Mouse (Mus musculus) myocyte (in vitro differentiated cells): ENCODE measurements around the gene Zmynd8. TPM values are rescaled to one million over a fixed set of nuclear protein-coding genes. Genes with fewer than 3 reads are reported as not detected.

ENCODE experiments used
- H3K27me3 ChIP-seq: one replicate; pipeline ENCODE4 v1.6.1; 2011; ENCODE audit not compliant: control insufficient read depth, insufficient read depth, insufficient read length
- H3K36me3 ChIP-seq: one replicate; pipeline ENCODE4 v1.6.1; 2011; ENCODE audit not compliant: control insufficient read depth, insufficient read depth
- H3K4me2 ChIP-seq: one replicate; pipeline ENCODE4 v1.6.1; 2011; ENCODE audit warnings: low read depth, control low read depth
- H3K4me3 ChIP-seq: one replicate; pipeline ENCODE4 v1.5.1; 2011; ENCODE audit warnings: mild to moderate bottlenecking, control low read depth, moderate library complexity
- H3K79me2 ChIP-seq: one replicate; pipeline ENCODE4 v1.6.1; 2011; ENCODE audit not compliant: control insufficient read depth, insufficient read depth
- H3ac ChIP-seq: one replicate; pipeline ENCODE4 v1.6.1; 2011; ENCODE audit not compliant: control insufficient read depth, insufficient read length
- CEBPB ChIP-seq: IDR thresholded peaks from 2 replicates; pipeline ENCODE4 v1.6.1; 2011; ENCODE audit warnings: mild to moderate bottlenecking, moderate library complexity; ENCODE audit not compliant: poor library complexity, insufficient read depth, severe bottlenecking
- E2F4 ChIP-seq: IDR thresholded peaks from one replicate; pipeline ENCODE4 v1.6.1; 2011; ENCODE audit warnings: mild to moderate bottlenecking, control low read depth, moderate library complexity; ENCODE audit not compliant: insufficient read depth
- MAX ChIP-seq: IDR thresholded peaks from one replicate; pipeline ENCODE4 v1.6.1; 2011; ENCODE audit warnings: low read depth, mild to moderate bottlenecking, control low read depth
- MYOD1 ChIP-seq, 3 experiments: IDR thresholded peaks; one replicate each; pipeline ENCODE4 v1.6.1; 2011; ENCODE audit warnings: control low read depth in 2 of 3, low read depth in 2 of 3, mild to moderate bottlenecking in 2 of 3, moderate library complexity in 1 of 3; ENCODE audit not compliant: insufficient read length in 2 of 3, control insufficient read depth in 1 of 3
- MYOG ChIP-seq, 3 experiments: IDR thresholded peaks; one replicate each; pipeline ENCODE4 v1.6.1; 2011; ENCODE audit warnings: control low read depth in 2 of 3, low read depth in 2 of 3, mild to moderate bottlenecking in 2 of 3; ENCODE audit not compliant: insufficient read length in 2 of 3, control insufficient read depth in 1 of 3, insufficient read depth in 1 of 3
- POLR2A ChIP-seq: IDR thresholded peaks from one replicate; pipeline ENCODE4 v1.6.1; 2011; ENCODE audit warnings: low read depth, mild to moderate bottlenecking, control low read depth, moderate library complexity; ENCODE audit not compliant: insufficient read length
- POLR2AphosphoS2 ChIP-seq: IDR thresholded peaks from one replicate; pipeline ENCODE4 v1.6.1; 2011; ENCODE audit warnings: low read depth, control low read depth; ENCODE audit not compliant: insufficient read length
- REST ChIP-seq: IDR thresholded peaks from one replicate; pipeline ENCODE4 v1.6.1; 2011; ENCODE audit warnings: mild to moderate bottlenecking, control low read depth, moderate library complexity; ENCODE audit not compliant: insufficient read depth, insufficient read length
- SRF ChIP-seq: IDR thresholded peaks from one replicate; pipeline ENCODE4 v1.6.1; 2011; ENCODE audit warnings: low read depth; ENCODE audit not compliant: control insufficient read depth, insufficient read length
- TCF12 ChIP-seq: IDR thresholded peaks from one replicate; pipeline ENCODE4 v1.6.1; 2011; ENCODE audit warnings: mild to moderate bottlenecking, control low read depth; ENCODE audit not compliant: poor library complexity, insufficient read depth, severe bottlenecking
- TCF3 ChIP-seq: IDR thresholded peaks from one replicate; pipeline ENCODE4 v1.6.1; 2011; ENCODE audit warnings: low read depth, control low read depth; ENCODE audit not compliant: insufficient read length
- USF1 ChIP-seq: IDR thresholded peaks from one replicate; pipeline ENCODE4 v1.6.1; 2011; ENCODE audit warnings: low read depth, mild to moderate bottlenecking, control low read depth, moderate library complexity
- polyA plus RNA-seq: library from polyadenylated mRNA; unstranded; fragments of >200 nt; fragmentation: generic; extraction: Trizol; gene quantifications from one replicate; pipeline ENCODE4 v1.2.1, GENCODE M21; 2012; ENCODE audit warnings: missing spikeins

Gene Zmynd8
- polyA plus RNA-seq, 1 experiment: 20.9 TPM

- no peak overlapping the region for H3K4me3 ChIP-seq
- no peak for TF ChIP-seq MYOD1 (IDR thresholded peaks at IDR 0.05; ENCODE audit: control insufficient read depth in 1 of 3, insufficient read length in 2 of 3, low read depth in 2 of 3)
These were observed 66.1 kb downstream of the Zmynd8 start for GRCm38 (mm10) chr2:165832720-165833119.

GRCm38 (mm10) chr2:165832295-165832694, 66.5 kb downstream of the Zmynd8 start:
- Histone ChIP-seq H3K27me3 (no peaks in the 10 kb centered on the region), H3K4me2 (no peak overlapping the region), H3K36me3 (peaks cover 32% of the 10 kb centered on the region), H3K79me2 (no peaks in the 10 kb centered on the region), H3ac (no peak overlapping the region), H3K4me3 (no peak overlapping the region)
- TF ChIP-seq MYOG (IDR thresholded peaks at IDR 0.05; ENCODE audit: control insufficient read depth in 1 of 3, insufficient read depth in 1 of 3, insufficient read length in 2 of 3, low read depth in 2 of 3) (no peak), POLR2A (no peak), SRF (no peak)

More at GRCm38 (mm10) chr2:165832720-165833119, 66.1 kb downstream of the Zmynd8 start:
- H3K36me3 ChIP-seq: peaks cover 32% of the 10 kb centered on the region
- H3K4me2 ChIP-seq: no peak overlapping the region
- no peaks in the 10 kb centered on the region for H3K27me3 ChIP-seq
- no peaks in the 10 kb centered on the region for H3K79me2 ChIP-seq
- H3ac ChIP-seq: no peak overlapping the region

DNA sequence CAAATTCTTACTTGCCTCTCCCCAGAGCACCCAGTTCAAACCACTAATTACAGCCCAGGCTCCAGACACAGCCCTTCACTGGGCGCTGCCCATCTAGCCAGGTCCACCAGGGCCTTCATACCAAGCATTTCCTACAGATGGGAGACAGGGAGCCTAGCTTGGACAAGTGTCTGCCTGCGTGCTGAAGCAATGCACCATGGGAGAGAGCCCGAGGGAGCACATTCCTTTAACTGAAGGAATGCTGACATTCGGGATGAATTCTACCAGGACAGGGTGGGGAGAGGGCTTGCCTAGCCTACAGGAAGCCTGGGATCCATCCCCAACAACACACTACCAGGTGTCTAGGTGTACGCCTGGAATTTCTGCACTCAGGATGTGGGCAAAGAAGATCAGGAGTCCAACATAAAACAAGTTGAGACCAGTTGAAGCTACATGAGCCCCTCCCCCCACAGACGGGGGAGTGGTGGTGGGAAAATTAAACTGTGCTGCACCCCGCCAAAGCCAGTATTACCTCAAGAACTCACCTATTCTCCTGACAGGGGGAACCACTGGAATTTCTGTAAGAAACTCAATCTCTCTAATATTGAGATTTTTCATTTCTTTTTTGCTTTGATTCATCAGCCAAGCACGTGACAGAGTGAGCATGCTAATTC, 67.1 kb downstream of the Zmynd8 start:
- Histone ChIP-seq H3K27me3 (no peaks in the 10 kb centered on the region), H3K4me2 (no peak overlapping the region), H3ac (no peak overlapping the region), H3K36me3 (peaks cover 33% of the 10 kb centered on the region), H3K4me3 (no peak overlapping the region), H3K79me2 (no peaks in the 10 kb centered on the region)
- TF ChIP-seq POLR2AphosphoS2 (no peak), USF1 (no peak), E2F4 (no peak), TCF12 (no peak), MYOG (IDR thresholded peaks at IDR 0.05; ENCODE audit: control insufficient read depth in 1 of 3, insufficient read depth in 1 of 3, insufficient read length in 2 of 3, low read depth in 2 of 3) (no peak), REST (no peak), TCF3 (no peak), POLR2A (no peak), MAX (no peak), CEBPB (no peak), MYOD1 (IDR thresholded peaks at IDR 0.05; ENCODE audit: control insufficient read depth in 1 of 3, insufficient read length in 2 of 3, low read depth in 2 of 3) (no peak), SRF (no peak)

GRCm38 (mm10) chr2:165828770-165829169, 70.0 kb downstream of the Zmynd8 start:
- Histone ChIP-seq H3K36me3 (peaks cover 41% of the 10 kb centered on the region), H3K4me3 (no peak overlapping the region), H3K27me3 (no peaks in the 10 kb centered on the region), H3ac (no peak overlapping the region), H3K79me2 (no peaks in the 10 kb centered on the region), H3K4me2 (no peak overlapping the region)
- no peak for TF ChIP-seq POLR2A
- no peak for TF ChIP-seq SRF
- TF ChIP-seq POLR2AphosphoS2: no peak

GRCm38 (mm10) chr2:165825964-165826712, 72.7 kb downstream of the Zmynd8 start:
- H3K4me3 ChIP-seq: no peak overlapping the region

More at GRCm38 (mm10) chr2:165825964-165826712, 72.7 kb downstream of the Zmynd8 start:
- no peak overlapping the region for H3ac ChIP-seq
- H3K79me2 ChIP-seq: no peaks in the 10 kb centered on the region
- H3K4me2 ChIP-seq: no peak overlapping the region
- TF ChIP-seq MYOG (IDR thresholded peaks at IDR 0.05; ENCODE audit: control insufficient read depth in 1 of 3, insufficient read depth in 1 of 3, insufficient read length in 2 of 3, low read depth in 2 of 3) (peak in 1 of 3 experiments; percentile 50), CEBPB (no peak), MAX (no peak)
- H3K27me3 ChIP-seq: no peaks in the 10 kb centered on the region
- H3K36me3 ChIP-seq: peaks cover 33% of the 10 kb centered on the region
